Mouse (Mus musculus) kidney, postnatal 14 days (tissue): ENCODE data around the gene Gjd3.
"Not testable (repeated sequence)": the region's sequence is repeated elsewhere in the genome, so short reads cannot be mapped to it uniquely, and the experiment has no call there.

Experiments used
- DNase-seq: peaks from one replicate; pipeline ENCODE4 v3.0.0; 2022; ENCODE audit warnings: mixed read lengths

Gene Gjd3

DNA sequence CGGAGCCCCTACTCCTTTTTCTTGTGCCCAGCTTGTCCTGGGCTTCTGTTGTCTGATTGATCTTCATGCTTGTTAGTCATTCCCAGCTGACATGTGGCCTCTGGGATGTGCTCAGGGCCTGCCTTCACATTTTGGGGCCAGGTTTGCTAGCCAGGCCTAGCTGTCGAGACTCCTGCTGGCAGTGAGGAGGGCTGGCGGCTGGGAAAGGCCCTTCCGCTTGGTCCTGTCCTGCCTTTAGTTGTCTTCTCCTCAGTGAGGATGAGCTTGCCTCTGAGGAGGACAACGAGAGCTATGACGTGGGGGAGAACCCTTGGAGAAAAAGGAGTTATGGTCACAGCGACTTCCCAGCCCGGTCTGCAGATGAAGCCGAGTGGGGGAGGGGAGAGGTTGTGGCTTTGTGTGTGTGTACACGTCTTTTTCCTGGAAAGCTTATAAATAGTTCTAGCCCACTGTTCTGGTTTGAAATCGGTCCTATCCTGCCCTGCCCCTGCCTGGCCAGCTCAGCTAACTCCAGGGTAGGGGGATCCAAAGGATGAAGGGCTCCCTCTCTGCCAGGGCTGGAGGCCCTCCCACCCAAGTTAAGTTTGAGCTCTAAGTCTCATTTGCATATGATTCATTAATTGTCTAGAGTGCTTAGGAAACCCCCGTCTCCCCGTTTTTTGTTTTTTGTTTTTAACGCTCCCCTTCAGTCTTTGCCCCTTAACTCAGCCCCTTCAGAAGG, 38.9 kb downstream of the Gjd3 start:
- DNase-seq = peak; percentile 65

DNA sequence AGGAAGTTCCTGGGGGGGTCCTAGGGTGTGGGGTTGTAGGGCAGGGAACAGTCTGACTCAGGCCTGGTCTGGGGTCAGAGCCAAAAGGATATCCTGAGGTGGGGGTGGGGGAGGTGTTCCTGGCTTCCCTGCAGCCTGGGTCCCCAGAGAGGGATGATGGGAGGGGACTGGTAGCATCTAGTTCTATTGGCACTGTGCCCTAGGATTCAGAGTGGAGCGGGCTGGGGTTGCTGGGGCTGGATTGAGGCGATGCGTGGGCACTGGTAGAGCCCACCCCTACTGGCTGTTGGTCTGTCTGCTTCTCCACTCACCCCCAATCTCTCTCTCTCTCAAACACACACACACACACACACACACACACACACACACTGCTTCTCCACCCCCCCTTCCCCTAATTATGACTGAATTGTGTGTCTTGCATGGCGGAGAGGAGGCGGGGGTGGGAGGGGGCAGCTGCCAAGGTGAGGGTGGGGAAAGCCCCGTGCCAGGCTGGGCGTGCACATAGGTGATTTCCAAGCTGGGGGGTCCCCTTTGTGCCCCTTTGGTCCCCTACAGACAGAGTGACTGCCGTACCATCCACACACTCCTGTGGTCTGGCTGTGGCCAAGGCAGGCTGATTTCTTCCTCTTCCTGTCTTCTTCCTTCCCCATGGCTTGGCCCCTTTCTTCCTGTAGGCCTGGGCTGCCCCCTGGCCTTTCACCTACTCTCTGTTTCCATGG, 39.7 kb downstream of the Gjd3 start:
- peak; percentile 86 for DNase-seq

DNA sequence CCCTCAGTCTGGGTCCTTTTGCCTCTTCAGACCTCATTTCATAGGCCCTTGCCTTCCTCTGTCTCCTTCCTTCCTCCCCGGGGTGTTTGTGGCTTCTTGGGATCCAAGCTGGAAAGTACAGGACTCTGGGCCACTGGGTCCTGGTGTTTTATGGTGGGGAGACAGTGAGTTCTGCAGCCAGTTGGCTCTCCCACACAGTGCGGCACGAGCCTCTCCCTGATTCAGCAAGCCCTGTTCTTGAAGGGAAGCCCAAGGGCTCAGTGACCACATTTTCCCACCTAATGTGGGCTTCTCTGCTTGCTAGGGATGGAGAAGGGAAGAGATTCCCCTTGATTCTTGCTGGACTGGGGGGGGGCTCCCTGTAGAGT, 40.3 kb downstream of the Gjd3 start:
- no peak for DNase-seq

DNA sequence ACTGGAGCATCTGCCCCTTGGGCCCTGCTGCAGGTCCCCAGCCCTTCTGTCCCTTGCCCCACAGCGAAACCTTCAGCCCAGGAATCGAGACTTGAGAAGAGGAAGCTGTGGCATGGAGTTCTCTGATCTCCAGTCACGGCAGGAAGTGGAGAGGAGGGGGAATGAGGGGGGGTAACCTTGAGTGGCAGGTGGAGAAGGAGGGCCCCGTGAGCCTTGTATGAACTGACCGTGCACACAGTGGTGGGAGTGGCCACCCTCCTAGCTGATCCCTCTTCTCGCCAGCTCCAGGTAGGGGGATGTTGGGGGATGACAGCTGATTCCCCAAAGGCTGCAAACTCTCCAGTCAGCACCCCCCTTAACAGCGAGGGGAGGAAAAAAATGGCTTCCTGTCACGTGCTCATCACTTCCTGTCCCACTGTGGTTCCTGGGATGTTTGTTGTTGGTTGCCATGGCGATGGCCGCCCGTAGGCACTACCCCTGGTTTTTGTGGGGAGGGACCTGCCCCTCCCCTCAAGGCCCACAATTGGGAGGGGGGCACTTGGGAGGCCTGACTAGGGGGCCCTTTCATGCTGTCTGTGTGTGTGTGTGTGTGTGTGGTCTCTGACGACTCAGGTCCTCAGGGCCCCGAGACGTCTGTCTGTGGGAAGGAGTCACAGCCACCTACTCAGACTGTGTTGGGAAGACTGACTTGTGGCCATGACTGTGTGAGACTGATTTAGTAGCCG, 40.8 kb downstream of the Gjd3 start:
- DNase-seq = peak; percentile 90

DNA sequence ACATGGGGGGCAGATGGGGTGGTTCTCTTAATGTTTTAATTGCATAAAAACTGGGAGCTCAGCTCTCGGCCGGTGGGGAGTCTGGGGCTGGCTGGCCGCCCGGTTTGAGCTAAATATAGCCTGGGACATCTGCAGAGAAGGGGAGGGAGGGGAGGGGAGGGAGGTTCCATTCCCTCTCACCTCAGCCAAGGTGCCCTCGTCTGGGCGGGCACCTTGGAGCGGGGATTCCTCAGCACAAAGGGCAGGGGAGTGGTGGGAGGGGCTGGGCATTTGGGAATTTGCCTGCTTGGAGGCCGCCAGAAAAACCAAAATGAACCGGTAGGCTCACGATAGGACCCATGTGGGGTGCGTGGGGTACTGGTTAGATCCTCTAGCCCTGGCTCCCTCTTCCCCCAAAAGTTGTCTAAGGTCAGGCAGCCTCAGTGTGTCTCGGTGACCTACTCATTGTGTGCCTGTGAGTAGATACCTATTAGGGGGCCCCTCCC, 41.4 kb downstream of the Gjd3 start:
- DNase-seq = peak; percentile 86

DNA sequence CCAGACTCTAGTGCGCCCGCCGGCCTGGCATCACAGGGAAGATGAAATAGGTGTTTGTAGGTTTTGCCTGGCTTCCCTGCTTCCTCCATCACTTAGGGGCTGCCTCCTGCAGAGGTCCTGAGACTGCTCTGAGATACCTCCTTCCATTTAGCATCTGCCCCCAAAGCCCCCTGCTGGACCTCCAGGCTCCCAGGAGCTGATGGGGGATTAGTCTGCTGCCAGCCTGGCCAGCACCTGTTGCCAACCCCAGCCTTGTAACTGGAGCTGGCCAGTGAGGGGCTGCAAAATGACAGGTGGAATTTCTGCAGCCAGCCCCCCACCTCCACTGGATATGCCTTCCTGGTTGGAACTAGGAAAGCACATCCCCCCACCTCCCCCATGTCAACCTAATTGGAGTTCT, 42.0 kb downstream of the Gjd3 start:
- DNase-seq = no peak

DNA sequence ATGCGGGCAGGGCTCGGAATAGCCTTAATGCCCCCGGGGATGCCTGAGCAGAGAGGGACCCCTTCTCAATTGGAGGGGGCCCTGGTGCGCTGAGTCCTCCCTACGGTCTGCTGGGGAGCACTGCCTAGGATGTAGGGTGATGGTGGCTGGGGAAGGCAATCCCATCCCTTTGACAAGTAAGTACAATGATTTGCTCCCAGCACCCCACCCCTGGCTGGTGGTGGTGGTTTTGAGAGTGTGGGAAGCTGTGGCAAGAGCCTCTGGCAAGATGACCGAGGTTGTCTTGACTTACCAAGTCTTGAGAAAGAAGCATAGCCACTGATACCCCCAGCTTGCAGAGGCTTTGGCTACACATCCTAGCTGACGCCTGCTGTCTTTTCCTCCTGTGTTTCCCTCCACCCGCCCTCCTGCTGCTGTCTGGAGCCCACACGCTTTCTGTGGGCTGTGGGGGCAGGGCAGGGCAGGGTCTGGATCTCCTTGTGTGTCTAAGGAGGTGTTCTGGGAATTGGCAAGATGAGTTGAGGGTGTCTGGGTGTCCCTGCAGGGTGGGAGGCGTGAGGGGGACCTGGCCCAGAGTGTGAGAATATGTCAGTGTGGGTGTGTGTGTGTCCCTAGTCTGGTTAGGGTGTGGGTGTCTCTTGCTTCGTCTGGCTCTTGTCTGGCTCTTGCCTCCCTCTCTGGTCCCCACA, 42.7 kb downstream of the Gjd3 start:
- DNase-seq = no peak

DNA sequence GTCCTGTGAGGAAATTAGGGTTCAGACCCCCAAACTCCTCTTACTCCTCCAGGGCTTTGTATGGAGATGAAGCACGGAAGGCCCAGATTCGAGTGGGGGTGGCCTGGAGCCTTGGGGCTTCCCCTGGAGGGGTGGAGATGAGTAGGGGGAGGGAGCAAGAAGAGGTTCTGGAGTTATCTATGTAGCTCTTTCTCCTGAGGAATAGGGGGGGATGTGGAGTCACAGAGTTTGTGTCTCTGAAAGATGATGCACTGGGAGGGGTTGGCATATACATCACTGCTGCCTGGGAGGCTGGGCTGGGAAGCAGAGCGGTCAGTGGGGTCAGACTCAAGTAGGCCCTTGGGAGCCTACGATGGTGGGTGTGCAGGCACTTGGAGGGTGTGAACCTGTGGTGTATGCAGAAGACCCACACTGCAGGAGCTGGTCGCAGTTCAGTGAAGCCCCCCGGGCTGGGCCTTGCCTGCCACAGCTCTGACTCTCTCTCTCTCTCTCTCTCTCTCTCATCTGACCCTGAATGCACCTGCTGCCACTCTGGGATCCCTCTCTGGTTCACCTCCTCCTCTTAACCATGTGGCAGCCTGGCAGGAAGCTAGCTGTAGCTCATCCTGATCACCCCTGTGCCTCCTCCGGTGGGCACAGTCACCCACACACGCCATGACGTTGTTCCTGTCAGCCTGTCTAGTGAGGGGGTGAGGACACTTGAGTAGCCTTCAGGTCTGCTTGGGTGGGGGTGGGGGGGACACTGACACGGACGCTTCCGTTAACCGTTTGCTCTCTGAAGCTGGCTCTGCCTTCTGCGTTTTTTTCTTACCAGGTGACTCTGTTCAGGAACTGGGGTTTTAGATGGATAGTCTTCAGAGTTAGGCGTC, 43.5 kb downstream of the Gjd3 start:
- no peak for DNase-seq

DNA sequence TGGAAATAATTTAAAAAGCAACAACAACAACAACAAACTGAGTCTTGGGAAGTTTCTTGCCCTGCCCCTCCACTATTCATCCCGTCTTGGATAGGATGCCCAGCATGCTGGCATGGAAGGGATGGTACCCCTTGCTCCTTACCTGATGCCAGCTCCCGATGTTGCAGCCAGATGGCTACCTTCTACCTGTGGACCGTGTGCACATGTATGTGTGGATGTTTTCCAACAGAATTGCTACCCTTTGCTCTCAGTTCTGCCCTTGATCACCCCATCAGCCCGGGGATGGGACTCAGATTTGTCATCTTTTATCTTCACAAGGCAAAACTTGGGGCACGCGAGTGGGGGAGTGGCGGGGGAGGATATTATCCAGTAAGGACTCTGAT, 44.1 kb downstream of the Gjd3 start:
- DNase-seq = no peak

DNA sequence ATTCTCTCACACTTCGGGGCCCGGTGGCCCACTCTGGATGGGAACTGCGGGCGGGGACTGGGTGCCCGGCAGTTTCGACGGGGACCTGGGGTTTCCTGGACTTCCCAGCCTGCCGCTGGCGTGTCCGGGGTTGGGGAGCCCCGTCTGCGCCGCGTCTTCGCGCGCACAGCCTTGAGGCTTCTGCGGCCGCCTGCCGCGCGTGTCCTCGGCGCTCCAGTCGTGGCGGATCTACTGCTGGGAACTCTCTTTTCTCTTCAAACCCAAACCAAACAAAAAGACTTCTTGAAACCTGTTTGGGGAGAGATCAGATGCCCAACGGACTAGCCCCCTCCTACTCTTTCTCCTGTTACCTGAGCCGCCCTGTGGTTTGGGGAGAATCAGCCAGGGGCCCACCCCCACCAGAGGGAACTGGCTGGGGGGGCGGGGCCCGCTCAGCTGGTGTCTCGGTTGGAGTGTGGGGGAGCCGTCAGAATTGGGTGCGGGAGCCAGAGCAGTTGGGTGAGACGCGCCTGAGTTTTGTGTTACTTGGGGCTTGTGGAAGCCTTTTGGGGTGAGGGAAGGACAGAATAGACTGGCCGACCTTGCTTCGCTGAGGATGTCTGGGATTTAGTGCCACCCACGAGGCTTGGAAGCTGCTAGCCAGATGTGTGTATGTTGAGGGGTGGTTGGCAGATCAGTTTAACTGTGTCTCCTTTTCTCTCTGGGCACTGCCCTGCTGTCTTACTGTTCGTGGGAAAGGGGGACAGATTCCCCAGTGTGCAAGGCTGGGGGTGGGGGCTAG, 44.7 kb downstream of the Gjd3 start:
- DNase-seq = peak; percentile 76

DNA sequence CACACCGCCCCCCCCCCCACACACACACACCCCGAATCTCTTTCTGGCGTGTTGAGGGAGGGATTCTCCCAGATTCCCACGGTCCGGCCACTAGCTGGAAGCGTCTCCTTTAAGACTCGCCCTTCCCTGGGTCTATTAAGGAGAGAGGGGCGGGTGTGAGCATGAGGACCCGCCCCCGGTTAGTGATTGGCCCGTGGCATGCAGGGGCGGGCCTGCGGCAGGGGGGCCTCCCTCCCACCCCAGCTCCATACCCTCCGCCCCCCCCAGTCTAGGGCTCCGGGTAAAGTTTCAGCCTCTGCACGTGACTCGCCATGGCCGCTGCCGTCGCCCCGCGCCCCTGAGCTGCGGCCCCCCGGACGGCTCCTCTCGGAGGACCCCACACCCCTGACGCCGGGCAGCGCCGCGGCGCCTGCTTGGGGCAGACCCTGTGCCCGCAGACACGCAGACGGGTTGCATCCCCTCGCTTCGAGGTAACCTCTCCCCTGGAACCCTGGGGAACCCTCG, 45.4 kb downstream of the Gjd3 start:
- DNase-seq = peak; percentile 96

DNA sequence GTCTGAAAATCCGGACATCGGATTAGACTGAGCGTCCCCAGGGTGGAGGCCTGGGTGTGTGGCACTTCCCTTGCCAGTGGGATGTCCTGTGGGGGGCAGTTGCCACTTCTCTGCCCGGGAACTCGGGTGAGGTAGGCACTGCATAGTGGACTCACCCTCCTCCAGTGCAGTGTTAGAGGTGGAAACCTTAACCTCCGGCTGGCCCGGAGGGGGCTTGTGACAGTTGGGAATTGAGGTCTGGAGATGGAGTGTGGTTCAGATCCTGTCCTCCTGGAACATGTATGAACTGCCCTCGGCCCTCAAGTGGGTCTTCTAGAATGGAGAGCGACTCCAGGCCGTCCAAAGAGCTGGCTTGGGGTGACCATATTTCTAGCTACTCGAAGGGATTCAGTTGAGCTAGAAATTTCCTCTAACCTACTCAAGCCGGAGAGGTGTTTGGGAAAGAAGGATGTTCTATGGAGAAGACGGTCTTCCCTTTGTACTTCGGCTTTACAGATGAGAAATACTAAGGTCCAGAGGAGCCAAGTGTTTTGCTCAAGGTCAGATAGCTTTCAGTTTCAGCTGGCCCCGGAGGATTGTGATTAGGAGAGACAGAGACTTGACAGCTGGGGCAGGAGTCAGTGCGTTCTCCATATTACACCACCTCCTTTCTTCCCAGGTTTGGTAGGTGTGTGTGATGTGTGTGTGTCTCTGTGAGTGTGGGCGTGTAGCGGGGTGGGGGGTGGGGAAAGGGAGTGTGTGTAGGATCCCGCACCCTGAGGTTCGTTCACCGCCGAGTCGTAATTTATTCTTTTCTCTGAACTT, 46.0 kb downstream of the Gjd3 start:
- DNase-seq = no peak

DNA sequence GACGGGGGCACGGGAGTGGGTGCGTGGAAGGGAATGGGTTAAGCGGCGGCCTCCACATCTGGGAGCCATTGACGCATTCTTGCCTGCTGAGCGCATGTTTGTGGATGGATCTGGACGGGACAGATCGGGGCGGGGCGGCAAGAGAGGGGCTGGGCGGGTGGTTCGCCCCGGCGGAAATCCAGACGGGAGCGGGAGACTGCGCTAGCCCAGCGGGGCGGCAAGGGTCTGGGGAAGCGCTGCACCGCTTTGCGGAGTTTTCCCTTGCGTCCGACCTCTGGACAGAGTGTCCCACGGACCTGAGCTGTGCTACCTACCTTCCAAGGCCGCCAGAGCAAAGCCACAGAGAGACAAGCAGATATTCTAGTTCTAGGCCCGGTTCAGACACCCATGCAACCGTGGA, 46.6 kb downstream of the Gjd3 start:
- DNase-seq = peak; percentile 86

DNA sequence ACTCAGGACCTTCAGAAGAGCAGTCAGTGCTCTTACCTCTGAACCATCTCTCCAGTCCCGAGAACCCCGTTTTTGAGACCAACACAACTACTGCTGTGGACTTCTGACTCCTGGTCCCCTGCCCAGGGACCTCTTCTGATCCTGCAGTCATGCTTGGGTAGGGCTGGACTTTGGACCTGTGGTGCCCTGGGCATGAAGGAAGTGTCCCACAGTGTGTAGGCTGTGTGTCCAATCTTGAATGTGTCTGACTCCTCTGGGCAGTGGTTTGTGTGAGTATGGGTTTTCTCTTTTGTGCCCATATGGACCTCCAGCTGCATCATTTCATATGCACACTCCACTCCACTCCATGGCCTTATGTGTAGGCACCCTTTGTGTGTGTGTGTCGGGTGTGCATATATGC, 47.7 kb downstream of the Gjd3 start:
- peak; percentile 85 for DNase-seq

DNA sequence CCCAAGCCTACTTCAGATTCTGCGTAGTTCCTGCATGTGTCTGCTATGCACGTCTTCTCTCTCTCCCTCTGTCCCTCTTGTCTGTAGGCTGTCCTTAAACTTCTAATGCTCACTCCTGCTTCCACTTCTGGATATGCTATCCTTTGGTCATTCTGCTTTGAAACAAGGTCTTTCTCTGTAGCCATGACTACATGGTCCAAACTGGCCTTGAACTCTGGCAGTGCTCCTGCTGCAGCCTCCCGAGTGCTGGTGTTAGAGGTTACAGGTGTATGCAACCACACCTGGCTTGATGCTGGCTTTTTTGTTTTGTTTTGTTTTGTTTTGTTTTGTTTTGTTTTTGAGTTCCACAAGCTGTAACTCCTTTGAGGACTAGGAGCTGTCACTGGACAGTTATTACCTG, 48.4 kb downstream of the Gjd3 start:
- no peak for DNase-seq

DNA sequence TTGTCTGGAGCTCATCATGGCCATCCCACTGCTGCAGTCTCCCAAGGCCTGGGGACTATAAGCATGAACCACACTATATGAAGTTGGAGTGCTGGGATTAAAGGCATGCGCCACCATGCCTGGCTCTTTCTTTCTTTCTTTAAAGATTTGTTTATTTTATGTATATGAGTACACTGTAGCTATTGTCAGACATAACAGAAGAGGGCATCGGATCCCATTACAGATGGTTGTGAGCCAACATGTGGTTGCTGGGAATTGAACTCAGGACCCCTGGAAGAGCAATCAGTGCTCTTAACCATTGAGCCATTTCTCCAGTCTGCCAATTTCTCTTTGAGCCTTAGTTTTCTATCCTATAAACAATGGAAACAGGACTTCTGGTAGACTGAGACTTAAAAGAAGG, 49.0 kb downstream of the Gjd3 start:
- DNase-seq = not testable (repeated sequence)

DNA sequence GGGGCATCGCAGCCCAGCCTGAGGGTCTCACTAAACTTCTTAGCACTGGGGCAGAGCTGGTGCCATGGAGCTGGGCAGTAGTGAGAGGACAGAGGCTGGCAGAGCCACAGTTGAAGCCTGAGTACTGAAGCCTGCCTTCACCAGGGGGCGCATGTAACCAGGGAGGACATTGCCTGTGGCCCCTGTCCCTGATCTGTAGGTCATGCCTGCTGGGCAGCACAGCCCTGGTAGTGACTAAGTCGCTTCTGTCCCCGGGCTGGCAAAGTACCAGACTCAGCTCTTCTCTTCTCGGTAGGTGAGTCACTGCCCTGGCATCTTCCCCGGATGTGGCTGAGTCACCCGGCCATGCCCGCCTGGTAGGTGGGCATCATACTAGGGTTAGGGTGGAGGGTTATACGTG, 49.7 kb downstream of the Gjd3 start:
- DNase-seq = peak; percentile 80

DNA sequence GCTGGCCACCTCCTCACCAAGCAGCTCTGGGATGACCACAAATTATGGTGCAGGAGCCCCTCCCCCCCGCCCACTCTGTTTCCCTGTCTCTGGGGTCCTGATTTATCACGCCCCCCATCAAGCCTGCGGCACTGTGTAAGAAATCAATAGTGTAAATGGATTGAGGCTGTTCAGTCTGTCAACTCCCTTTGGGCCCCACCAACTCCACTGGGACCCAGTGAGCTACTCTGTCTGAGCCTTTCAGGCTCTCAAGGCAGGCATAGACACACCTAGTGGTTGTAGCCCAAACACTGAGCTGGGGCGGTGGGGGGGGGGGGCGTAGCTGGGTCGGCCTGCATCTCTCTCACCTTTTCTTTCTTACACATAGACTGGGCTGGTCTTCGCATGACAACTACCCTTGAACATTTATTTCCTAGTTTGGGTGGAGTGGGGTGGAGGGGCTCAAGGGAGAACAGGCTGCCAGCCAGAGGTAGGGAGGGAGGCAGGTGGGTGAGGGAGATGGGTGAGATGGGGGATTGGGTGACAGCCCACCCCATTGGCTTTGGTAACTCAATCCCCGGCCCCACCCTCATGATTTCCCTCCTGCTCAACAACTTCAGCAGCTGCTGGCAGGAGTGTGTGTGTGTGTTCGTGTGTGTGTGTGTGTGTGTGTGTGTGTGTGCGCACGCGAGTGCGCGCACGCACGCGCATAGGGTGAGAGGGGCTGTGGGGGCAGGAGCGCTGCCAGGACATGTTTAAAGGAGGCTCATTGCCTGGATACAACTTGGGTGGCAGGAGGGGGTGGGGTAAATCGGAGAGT, 50.3 kb downstream of the Gjd3 start:
- DNase-seq = no peak
